Mouse (Mus musculus): ENCODE measurements at regions not wholly inside any gene's neighbourhood (a gene's known extent, or its start where the extent isn't known, plus 50 kb on each side); places are given as distances from the start of the nearest gene placed in this dataset.

GRCm38 (mm10) chr15:36899882-36900281 lies 107.7 kb downstream of the Zfp706 start:
- Histone ChIP-seq H3K36me3 (ENCODE audit: control insufficient read depth in 1 of 2, insufficient read depth in 2 of 2, low read length in 2 of 2) (peaks cover 0 to 22% of the 10 kb centered on the region in 2 experiments; a peak in 2 of 4 replicates), H3K9ac (ENCODE audit: control insufficient read depth, low read depth, low read length, poor library complexity, severe bottlenecking) (no peak overlapping the region), H3K4me1 (ENCODE audit: control insufficient read depth in 1 of 2, insufficient read depth in 2 of 2, low read length in 2 of 2) (peaks cover 13 to 33% of the 10 kb centered on the region in 2 experiments), H3K4me3 (ENCODE audit: control insufficient read depth in 1 of 2, insufficient read depth in 1 of 2, low read depth in 2 of 2, low read length in 2 of 2) (no peak overlapping the region), H3K9me3 (replicated peaks; ENCODE audit: insufficient read depth, low read length) (no peaks in the 10 kb centered on the region), H3K27ac (ENCODE audit: control insufficient read depth, low read depth, low read length) (no peak overlapping the region), H3K27me3 (ENCODE audit: control insufficient read depth in 1 of 2, insufficient read depth in 2 of 2, low read length in 2 of 2) (no peaks in the 10 kb centered on the region), H3K79me2 (ENCODE audit: control insufficient read depth, insufficient read depth, low read length, poor library complexity) (no peaks in the 10 kb centered on the region)
- DNase-seq (ENCODE audit: low read depth, low spot score) = no peak
- no peak for TF ChIP-seq MYC (IDR thresholded peaks at IDR 0.05; ENCODE audit: low read depth, low read length)
- 0 out of 2 replicates have a peak, but pooled peaks have one; percentile 13 for TF ChIP-seq GATA1 (IDR thresholded peaks at IDR 0.05; ENCODE audit: low read depth, low read length)

- TF ChIP-seq E2F4 (IDR thresholded peaks at IDR 0.05; ENCODE audit: borderline replicate concordance, low read depth, low read length) (no peak), NELFE (IDR thresholded peaks at IDR 0.05; ENCODE audit: low read depth, low read length) (no peak), SMC3 (IDR thresholded peaks at IDR 0.05; ENCODE audit: low read depth, low read length) (no peak), SIN3A (IDR thresholded peaks at IDR 0.05; ENCODE audit: low read length) (no peak), BHLHE40 (IDR thresholded peaks at IDR 0.05; ENCODE audit: borderline replicate concordance, low read depth, low read length) (no peak), TBP (IDR thresholded peaks at IDR 0.05; ENCODE audit: low read depth, low read length) (no peak), KAT2A (conservative IDR thresholded peaks at IDR 0.05; ENCODE audit: low read depth, low read length) (no peak), MEF2A (IDR thresholded peaks at IDR 0.05; ENCODE audit: extremely low read depth, insufficient replicate concordance, low read depth, low read length, poor library complexity, severe bottlenecking) (no peak), MYB (IDR thresholded peaks at IDR 0.05; ENCODE audit: low read depth, low read length) (no peak), NRF1 (IDR thresholded peaks at IDR 0.05; ENCODE audit: insufficient read depth, low read depth, low read length, poor library complexity, severe bottlenecking) (no peak), ZNF384 (IDR thresholded peaks at IDR 0.05; ENCODE audit: low read depth, low read length) (no peak), UBTF (IDR thresholded peaks at IDR 0.05; ENCODE audit: borderline replicate concordance, insufficient read depth, low read depth, low read length) (no peak), TAL1 (IDR thresholded peaks at IDR 0.05; ENCODE audit: low read length) (no peak), MXI1 (IDR thresholded peaks at IDR 0.05; ENCODE audit: low read depth, low read length) (no peak), ZMIZ1 (IDR thresholded peaks at IDR 0.05; ENCODE audit: low read depth, low read length) (no peak), MAFK (IDR thresholded peaks at IDR 0.05; ENCODE audit: borderline replicate concordance, low read depth, low read length) (no peak), GATA1 (IDR thresholded peaks at IDR 0.05; ENCODE audit: low read depth, low read length) (no peak)
- H3K9me3 ChIP-seq (replicated peaks; ENCODE audit: insufficient read depth, low read length) = no peaks in the 10 kb centered on the region
- no peak overlapping the region for H3K27ac ChIP-seq (ENCODE audit: control insufficient read depth, low read depth, low read length)
- peaks cover 0 to 22% of the 10 kb centered on the region in 2 experiments; a peak in 2 of 4 replicates for H3K36me3 ChIP-seq (ENCODE audit: control insufficient read depth in 1 of 2, insufficient read depth in 2 of 2, low read length in 2 of 2)
- peaks cover 13 to 36% of the 10 kb centered on the region in 2 experiments for H3K4me1 ChIP-seq (ENCODE audit: control insufficient read depth in 1 of 2, insufficient read depth in 2 of 2, low read length in 2 of 2)
- DNase-seq (ENCODE audit: low read depth, low spot score) = no peak
- H3K27me3 ChIP-seq (ENCODE audit: control insufficient read depth in 1 of 2, insufficient read depth in 2 of 2, low read length in 2 of 2) = no peaks in the 10 kb centered on the region
- no peak overlapping the region for H3K4me3 ChIP-seq (ENCODE audit: control insufficient read depth in 1 of 2, insufficient read depth in 1 of 2, low read depth in 2 of 2, low read length in 2 of 2)
- no peak overlapping the region for H3K9ac ChIP-seq (ENCODE audit: control insufficient read depth, low read depth, low read length, poor library complexity, severe bottlenecking)
- no peaks in the 10 kb centered on the region for H3K79me2 ChIP-seq (ENCODE audit: control insufficient read depth, insufficient read depth, low read length, poor library complexity)
Measured at GRCm38 (mm10) chr15:36898857-36899523, 108.6 kb downstream of the Zfp706 start.

Measured in MEL (cell line).